ENCODE assay signal across 8 mouse cellular contexts in the genomic region with DNA sequence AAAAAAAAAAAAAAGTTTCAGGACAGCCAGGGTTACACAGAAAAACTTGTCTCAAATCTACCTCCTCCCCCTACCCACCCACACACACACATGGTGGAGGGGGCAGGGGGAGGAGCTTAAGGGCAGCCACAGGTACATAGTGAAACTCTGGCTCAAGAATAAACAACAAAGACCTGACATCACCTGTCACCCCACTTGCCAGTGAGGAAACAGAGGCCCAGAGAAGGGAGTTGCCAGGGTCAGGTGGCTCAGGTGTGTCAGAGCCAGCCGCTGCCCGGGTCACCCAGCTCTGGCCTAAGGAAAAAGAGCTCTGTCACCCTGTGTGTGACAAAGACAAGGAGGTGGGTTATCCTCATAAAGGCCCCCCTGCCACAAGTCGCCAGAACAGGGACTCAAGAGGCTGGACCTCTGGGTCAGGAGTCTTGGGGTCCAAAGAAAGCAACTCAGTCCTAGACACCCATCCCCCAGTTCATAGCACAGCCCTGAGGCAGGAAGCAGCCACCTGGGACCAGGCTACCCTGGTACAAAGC. TPM values are rescaled to one million over a fixed set of nuclear protein-coding genes. Genes with fewer than 3 reads are reported as not detected.
DNase-seq lines count a peak whose midpoint lies in the region; ATAC-seq and TF ChIP-seq lines count a peak whose summit lies in the region.

No protein-coding gene starts in this region.

- peaks cover 47% of the 10 kb centered on the region for H3K4me1 ChIP-seq in heart, embryonic 11.5 days (ENCODE audit: control insufficient read depth, insufficient read depth, low read length)
- H3K4me1 ChIP-seq in spleen, adult 2 months (ENCODE audit: control insufficient read depth, insufficient read depth, insufficient read length): peaks cover 55% of the 10 kb centered on the region
- peaks cover 66% of the 10 kb centered on the region for H3K4me1 ChIP-seq in limb, embryonic 12.5 days (replicated peaks)
- H3K4me1 ChIP-seq in forebrain, embryonic 12.5 days: peaks cover 59% of the 10 kb centered on the region

- H3K9ac ChIP-seq in heart, embryonic 11.5 days (ENCODE audit: low read depth, low read length): peak overlapping the region; percentile 49; the same call in 1 of the 2 replicates
- no peak overlapping the region for H3K9ac ChIP-seq in limb, embryonic 12.5 days (replicated peaks)
- H3K9ac ChIP-seq in forebrain, embryonic 12.5 days: no peak overlapping the region

- H3K4me2 ChIP-seq in heart, embryonic 11.5 days: no peak overlapping the region
- no peak overlapping the region for H3K4me2 ChIP-seq in limb, embryonic 12.5 days
- no peak overlapping the region for H3K4me2 ChIP-seq in forebrain, embryonic 12.5 days

- peaks cover 5% of the 10 kb centered on the region; the same call in 1 of the 2 replicates for H3K27me3 ChIP-seq in heart, embryonic 11.5 days (ENCODE audit: control insufficient read depth, insufficient read depth, low read length)
- no peaks in the 10 kb centered on the region for H3K27me3 ChIP-seq in spleen, adult 2 months (ENCODE audit: control insufficient read depth, insufficient read depth, low read length)
- H3K27me3 ChIP-seq in limb, embryonic 12.5 days: no peaks in the 10 kb centered on the region; the same call in 1 of the 2 replicates
- H3K27me3 ChIP-seq in forebrain, embryonic 12.5 days: no peaks in the 10 kb centered on the region

- H3K36me3 ChIP-seq in heart, embryonic 11.5 days (ENCODE audit: control insufficient read depth, insufficient read depth, low read length): no peaks in the 10 kb centered on the region
- H3K36me3 ChIP-seq in spleen, adult 2 months (ENCODE audit: control insufficient read depth, insufficient read depth, low read length): no peaks in the 10 kb centered on the region
- H3K36me3 ChIP-seq in limb, embryonic 12.5 days: no peaks in the 10 kb centered on the region
- H3K36me3 ChIP-seq in forebrain, embryonic 12.5 days (replicated peaks): no peaks in the 10 kb centered on the region

- TF ChIP-seq CTCF in spleen, adult 2 months (IDR thresholded peaks at IDR 0.05; ENCODE audit: extremely low read depth, insufficient read depth, insufficient read length, insufficient replicate concordance): no peak

- no peak for TF ChIP-seq POLR2A in spleen, adult 2 months (IDR thresholded peaks at IDR 0.05; ENCODE audit: low read depth, low read length)

- DNase-seq in heart, adult 8-10 months (ENCODE audit: low spot score): no peak
- DNase-seq in spleen, adult 2 months (ENCODE audit: low read depth in 1 of 2, low spot score in 2 of 2): no peak
- no peak for DNase-seq in spleen, adult 12 weeks (ENCODE audit: low spot score)
- peak; percentile 68 for DNase-seq in thymus, postnatal 4 days
- DNase-seq in cerebellum, adult 8-10 months: no peak

- ATAC-seq in heart, embryonic 11.5 days (replicated peaks; ENCODE audit: insufficient number of reproducible peaks, low FRiP score, low TSS enrichment): no peak
- ATAC-seq in limb, embryonic 12.5 days (ENCODE audit: insufficient number of reproducible peaks, insufficient read depth, low FRiP score, low TSS enrichment, low read depth): no peak
- ATAC-seq in forebrain, embryonic 12.5 days (ENCODE audit: low FRiP score): no peak

- 71% methylated on average over 3 of the region's 3 CpGs for WGBS in heart, embryonic 11.5 days (ENCODE audit: insufficient replicate concordance)
- 43% methylated on average over 3 of the region's 3 CpGs for WGBS in spleen, adult 2 months
- 75% methylated on average over 3 of the region's 3 CpGs for WGBS in limb, embryonic 12.5 days
- 59% methylated on average over 3 of the region's 3 CpGs for WGBS in forebrain, embryonic 12.5 days

- H3K4me3 ChIP-seq in heart, embryonic 11.5 days (ENCODE audit: low read depth, low read length): no peak overlapping the region
- no peak overlapping the region for H3K4me3 ChIP-seq in spleen, adult 2 months (ENCODE audit: extremely low read depth, insufficient read depth, insufficient read length)
- H3K4me3 ChIP-seq in limb, embryonic 12.5 days (replicated peaks): no peak overlapping the region
- no peak overlapping the region for H3K4me3 ChIP-seq in forebrain, embryonic 12.5 days (replicated peaks)

- H3K9me3 ChIP-seq in heart, embryonic 11.5 days (replicated peaks; ENCODE audit: control insufficient read depth, low read length): no peaks in the 10 kb centered on the region
- H3K9me3 ChIP-seq in limb, embryonic 12.5 days: no peaks in the 10 kb centered on the region
- H3K9me3 ChIP-seq in forebrain, embryonic 12.5 days: no peaks in the 10 kb centered on the region

- H3K27ac ChIP-seq in heart, embryonic 11.5 days (ENCODE audit: low read depth, low read length): peak overlapping the region; percentile 86; the same call in 1 of the 2 replicates
- peak overlapping the region; percentile 92 for H3K27ac ChIP-seq in spleen, adult 2 months (ENCODE audit: insufficient read depth, low read length)
- H3K27ac ChIP-seq in limb, embryonic 12.5 days: peak overlapping the region; percentile 81
- H3K27ac ChIP-seq in forebrain, embryonic 12.5 days: no peak overlapping the region

RNA-seq across cellular contexts. Expression of a gene that starts 27.8 kb away (rescaled TPM):
- 30.3 and 31.3 TPM in 2 replicates for polyA plus RNA-seq in heart, embryonic 11.5 days (2014; fragmentation: Nextera tagmentation; extraction: Ambion mirVana)
- total RNA-seq in heart, adult 8-10 months (2022): 10 to 100 TPM; 38.1 to 44.8 (median 44.4) TPM
- polyA plus RNA-seq in spleen, adult 2 months (2012; rRNA removed): 29.9 and 32.4 TPM in 2 replicates
- 17.6 and 20.7 TPM in 2 replicates for polyA plus RNA-seq in limb, embryonic 12.5 days (2016; fragmentation: Nextera tagmentation; extraction: Ambion mirVana)
- polyA plus RNA-seq in forebrain, embryonic 12.5 days (2016; fragmentation: Nextera tagmentation; extraction: Ambion mirVana): 21.2 and 22.7 TPM in 2 replicates

RNA-seq across cellular contexts. Expression of a gene that starts 44.5 kb away (rescaled TPM):
- 1.9 and 3.4 TPM in 2 replicates for polyA plus RNA-seq in heart, embryonic 11.5 days (2014; fragmentation: Nextera tagmentation; extraction: Ambion mirVana)
- total RNA-seq in heart, adult 8-10 months (2022): 10 to 100 TPM; 22.1 to 74.4 (median 55.6) TPM
- polyA plus RNA-seq in spleen, adult 2 months (2012; rRNA removed): 152 and 168 TPM in 2 replicates
- 90.7 and 91.8 TPM in 2 replicates for polyA plus RNA-seq in limb, embryonic 12.5 days (2016; fragmentation: Nextera tagmentation; extraction: Ambion mirVana)
- 58.9 and 61.6 TPM in 2 replicates for polyA plus RNA-seq in forebrain, embryonic 12.5 days (2016; fragmentation: Nextera tagmentation; extraction: Ambion mirVana)

Comparison
In these comparisons a context has a peak if more than half of its experiments do, and no peak if none do; other contexts are left out.
1. RNA of a gene that starts 44.5 kb away (polyA plus RNA-seq): 152 to 168 TPM in spleen, adult 2 months, 90.7 to 91.8 TPM in limb, embryonic 12.5 days and 58.9 to 61.6 TPM in forebrain, embryonic 12.5 days; 1.9 to 3.4 TPM in heart, embryonic 11.5 days; every median in the first group is over 10 times any median in the second.